Mouse (Mus musculus) heart, postnatal 0 days (tissue): ENCODE measurements around the gene Frmd4b. TPM values are rescaled to one million over a fixed set of nuclear protein-coding genes. Genes with fewer than 3 reads are reported as not detected.
A peak's percentile ranks its signal among the peaks of the same experiment; 100 is the strongest.

Experiments
- ATAC-seq: fragments of 200-750 bp; cut with Nextera tagmentation; 2 replicates; pipeline ENCODE4 v1.8.0; 2017; ENCODE audit warnings: low read depth, moderate number of reproducible peaks, moderate library complexity; ENCODE audit not compliant: insufficient read depth
- DNase-seq: peaks from one replicate; pipeline ENCODE4 v3.0.0-alpha.2; 2016; ENCODE audit warnings: low spot score
- H3K27ac ChIP-seq: fragments of 300-500 bp; sonication (generic); 2 replicates; pipeline ENCODE4 v1.5.1; 2014; ENCODE audit warnings: low read depth, mild to moderate bottlenecking
- H3K27me3 ChIP-seq: fragments of 300-500 bp; sonication (generic); 2 replicates; pipeline ENCODE4 v1.6.1; 2014; ENCODE audit warnings: low read length, mixed read lengths; ENCODE audit not compliant: control insufficient read depth, insufficient read depth
- H3K36me3 ChIP-seq: fragments of 300-500 bp; sonication (generic); replicated peaks from 2 replicates; pipeline ENCODE4 v1.6.1; 2014; ENCODE audit warnings: low read length, mixed read lengths; ENCODE audit not compliant: control insufficient read depth, insufficient read depth
- H3K4me1 ChIP-seq: fragments of 300-500 bp; sonication (generic); 2 replicates; pipeline ENCODE4 v1.6.1; 2014; ENCODE audit warnings: antibody characterized with exemption; ENCODE audit not compliant: control insufficient read depth, insufficient read depth
- H3K4me2 ChIP-seq: fragments of 300-500 bp; sonication (generic); 2 replicates; pipeline ENCODE4 v1.6.1; 2014; ENCODE audit warnings: low read depth, mild to moderate bottlenecking, low read length, moderate library complexity
- H3K4me3 ChIP-seq: fragments of 300-500 bp; sonication (generic); 2 replicates; pipeline ENCODE4 v1.5.1; 2014; ENCODE audit warnings: low read depth, low read length
- H3K9ac ChIP-seq: fragments of 300-500 bp; sonication (generic); replicated peaks from 2 replicates; pipeline ENCODE4 v1.6.1; 2014; ENCODE audit warnings: low read depth, low read length, mixed read lengths
- H3K9me3 ChIP-seq: fragments of 300-500 bp; sonication (generic); replicated peaks from 2 replicates; pipeline ENCODE4 v1.6.1; 2016; ENCODE audit warnings: low read length; ENCODE audit not compliant: control insufficient read depth
- CTCF ChIP-seq: IDR thresholded peaks from 2 replicates; pipeline ENCODE4 v1.5.1; 2016; ENCODE audit warnings: antibody characterized with exemption, control low read depth, low read depth
- EP300 ChIP-seq: IDR thresholded peaks from 2 replicates; pipeline ENCODE4 v1.6.1; 2016; ENCODE audit warnings: antibody characterized with exemption, low read depth
- WGBS: fragments of 180-500 bp; shearing (Covaris S2); extraction: QIAGEN DNeasy Blood & Tissue Kit; methylation state at CpG from one replicate; pipeline ENCODE4 v1.1.7; 2014; 5-methylcytosine and 5-hydroxymethylcytosine counted together
- polyA plus RNA-seq: library from polyadenylated mRNA; unstranded; fragments of >200 nt; fragmentation: Nextera tagmentation; extraction: Ambion mirVana; gene quantifications from 2 replicates; pipeline ENCODE4 v1.2.1, GENCODE M21; 2015
- total RNA-seq: library from RNA; depleted of rRNA; stranded (reverse); fragments of >200 nt; gene quantifications from 2 replicates; pipeline ENCODE4 v1.2.3, GENCODE M21; 2014; ENCODE audit warnings: low replicate concordance

Frmd4b gene
- total and polyA plus RNA-seq, 2 experiments from 2014 or later = 6.2 to 19.0 TPM

DNA sequence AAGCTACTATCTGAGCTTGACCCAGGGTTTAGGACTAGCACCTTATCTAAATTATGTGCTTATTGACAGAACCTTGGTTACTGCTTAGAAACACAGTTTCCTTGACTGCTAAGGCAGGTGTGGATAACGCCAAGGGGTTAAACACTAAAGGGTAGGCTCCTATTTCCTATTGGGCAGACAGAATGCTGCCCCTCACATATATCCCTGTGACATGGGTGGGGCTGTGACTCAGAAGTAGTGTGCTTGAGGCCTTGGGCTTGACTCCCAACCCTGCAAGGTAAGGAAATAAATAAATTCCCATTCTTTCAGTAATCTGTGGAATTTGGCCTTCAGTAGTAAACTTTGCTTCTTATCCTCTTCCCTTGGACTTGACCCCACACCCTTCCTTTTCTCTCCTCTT, 275.7 kb downstream of the Frmd4b start:
- Histone ChIP-seq H3K27me3 (no peaks in the 10 kb centered on the region), H3K4me3 (no peak overlapping the region), H3K4me2 (no peak overlapping the region), H3K27ac (no peak overlapping the region), H3K4me1 (peaks cover 4% of the 10 kb centered on the region; the same call in 1 of the 2 replicates), H3K9ac (no peak overlapping the region), H3K9me3 (no peaks in the 10 kb centered on the region), H3K36me3 (no peaks in the 10 kb centered on the region)
- TF ChIP-seq CTCF (no peak), EP300 (no peak)
- DNase-seq = no peak
- no peak for ATAC-seq
- WGBS = 50% methylated on average over 1 of the region's 1 CpGs

DNA sequence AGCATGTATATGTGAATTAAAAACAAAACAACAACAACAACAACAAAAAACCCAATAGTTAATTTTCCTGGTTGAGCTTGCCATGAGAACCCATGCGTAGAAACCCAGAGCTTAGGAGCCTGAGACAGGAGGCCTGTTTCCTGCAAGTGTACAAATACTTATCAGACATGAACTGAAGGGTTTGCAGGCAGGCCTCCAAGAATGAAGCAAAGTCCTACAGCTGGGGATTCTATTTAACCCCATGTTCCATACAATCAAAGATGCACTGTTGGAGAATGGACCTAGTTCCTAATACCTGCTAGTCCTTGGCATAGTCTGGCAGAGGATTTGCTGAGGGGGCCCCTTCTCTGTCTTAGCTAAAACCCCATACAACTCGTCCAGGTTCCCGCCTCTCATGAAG, 276.2 kb downstream of the Frmd4b start:
- no peaks in the 10 kb centered on the region for H3K27me3 ChIP-seq
- ATAC-seq = no peak
- no peak for TF ChIP-seq CTCF
- no peak for TF ChIP-seq EP300
- no peaks in the 10 kb centered on the region for H3K36me3 ChIP-seq
- no peak overlapping the region for H3K4me3 ChIP-seq
- no peak overlapping the region for H3K4me2 ChIP-seq
- H3K4me1 ChIP-seq = peaks cover 4% of the 10 kb centered on the region; the same call in 1 of the 2 replicates
- 56% methylated on average over 3 of the region's 3 CpGs for WGBS
- peak; percentile 48 for DNase-seq
- no peak overlapping the region for H3K9ac ChIP-seq
- H3K9me3 ChIP-seq = no peaks in the 10 kb centered on the region
- no peak overlapping the region for H3K27ac ChIP-seq

DNA sequence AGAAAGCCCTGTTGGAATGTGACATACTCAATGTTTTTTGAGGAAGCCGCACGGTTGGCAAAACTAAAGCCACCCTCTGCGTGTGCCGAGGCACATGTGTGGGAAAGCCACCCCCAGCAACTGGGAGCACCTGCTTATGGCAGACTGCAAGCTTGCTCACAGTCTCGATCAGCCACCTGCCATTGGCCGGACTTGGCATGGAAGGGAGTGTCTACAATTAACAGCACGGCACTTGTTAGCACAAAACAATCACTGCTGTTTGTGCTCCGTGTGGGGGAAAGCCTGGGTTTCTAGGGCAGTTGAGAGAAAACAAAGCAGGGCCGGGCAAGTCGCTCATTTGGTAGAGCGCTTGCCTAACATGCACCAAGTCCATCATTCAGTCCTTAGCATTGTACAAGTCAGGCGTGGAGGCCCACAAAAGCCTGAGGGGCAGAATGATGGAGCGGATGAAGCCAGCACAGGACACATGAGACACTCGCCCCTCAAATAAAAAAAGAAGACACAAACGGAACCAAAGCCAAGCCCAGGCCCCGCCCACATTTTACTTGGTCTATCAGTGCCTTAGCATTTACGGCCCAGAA, 277.0 kb downstream of the Frmd4b start:
- DNase-seq = no peak
- TF ChIP-seq EP300 (no peak), CTCF (no peak)
- H3K4me1 ChIP-seq = peaks cover 4% of the 10 kb centered on the region; the same call in 1 of the 2 replicates
- no peak for ATAC-seq
- H3K9ac ChIP-seq = no peak overlapping the region
- no peaks in the 10 kb centered on the region for H3K27me3 ChIP-seq
- no peaks in the 10 kb centered on the region for H3K36me3 ChIP-seq
- H3K9me3 ChIP-seq = no peaks in the 10 kb centered on the region
- WGBS = 89% methylated on average over 17 of the region's 17 CpGs
- H3K27ac ChIP-seq = no peak overlapping the region
- no peak overlapping the region for H3K4me3 ChIP-seq
- no peak overlapping the region for H3K4me2 ChIP-seq

DNA sequence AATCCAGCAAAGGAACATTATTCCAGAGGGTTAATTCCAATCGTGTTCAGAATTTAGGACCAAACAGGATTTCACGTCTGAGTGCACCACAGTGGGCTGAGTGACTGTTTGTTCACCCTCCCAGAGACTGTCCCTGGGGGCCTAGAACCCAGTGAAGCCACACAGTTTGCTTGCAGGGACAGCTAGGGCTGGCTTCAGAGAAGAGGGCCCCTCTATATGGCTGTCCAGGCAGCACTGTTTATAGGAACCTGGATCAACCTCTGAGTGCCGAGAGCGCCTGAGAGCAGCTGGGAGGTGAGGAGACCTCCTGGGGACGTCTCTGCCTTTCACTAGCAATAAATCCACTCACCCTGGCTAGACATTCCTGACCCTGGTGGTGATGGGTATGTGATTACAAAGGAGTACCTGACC, 278.1 kb downstream of the Frmd4b start:
- Histone ChIP-seq H3K27ac (no peak overlapping the region), H3K9ac (no peak overlapping the region), H3K36me3 (no peaks in the 10 kb centered on the region), H3K4me1 (peaks cover 4% of the 10 kb centered on the region; the same call in 1 of the 2 replicates), H3K27me3 (no peaks in the 10 kb centered on the region), H3K4me3 (no peak overlapping the region), H3K9me3 (no peaks in the 10 kb centered on the region), H3K4me2 (no peak overlapping the region)
- TF ChIP-seq EP300 (no peak), CTCF (no peak)
- ATAC-seq (no peak), DNase-seq (no peak)
- 71% methylated on average over 5 of the region's 5 CpGs for WGBS

DNA sequence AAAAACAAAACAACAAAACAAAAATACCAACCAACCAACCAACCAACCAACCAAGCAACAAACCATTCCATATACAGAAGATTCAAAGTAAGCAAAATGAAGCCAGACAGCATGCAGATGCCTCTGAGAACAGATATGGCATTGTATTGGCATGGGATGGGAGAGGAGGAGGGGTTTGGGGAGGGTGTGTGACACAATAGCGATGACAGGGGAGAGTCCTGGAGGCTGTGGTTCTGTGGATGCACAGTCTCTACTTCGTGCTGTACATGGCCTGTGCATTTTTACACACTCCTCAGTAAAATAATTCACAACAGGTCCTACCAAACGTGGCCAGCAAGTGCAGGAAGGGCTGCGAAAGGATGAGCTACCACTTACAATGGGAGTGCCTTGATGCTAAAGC, 278.5 kb downstream of the Frmd4b start:
- Histone ChIP-seq H3K9me3 (no peaks in the 10 kb centered on the region), H3K4me3 (no peak overlapping the region), H3K9ac (no peak overlapping the region), H3K27me3 (no peaks in the 10 kb centered on the region), H3K4me1 (peaks cover 4% of the 10 kb centered on the region; the same call in 1 of the 2 replicates), H3K36me3 (no peaks in the 10 kb centered on the region), H3K4me2 (no peak overlapping the region), H3K27ac (no peak overlapping the region)
- TF ChIP-seq EP300 (no peak), CTCF (no peak)
- ATAC-seq = no peak
- 60% methylated on average over 4 of the region's 4 CpGs for WGBS
- DNase-seq = no peak

DNA sequence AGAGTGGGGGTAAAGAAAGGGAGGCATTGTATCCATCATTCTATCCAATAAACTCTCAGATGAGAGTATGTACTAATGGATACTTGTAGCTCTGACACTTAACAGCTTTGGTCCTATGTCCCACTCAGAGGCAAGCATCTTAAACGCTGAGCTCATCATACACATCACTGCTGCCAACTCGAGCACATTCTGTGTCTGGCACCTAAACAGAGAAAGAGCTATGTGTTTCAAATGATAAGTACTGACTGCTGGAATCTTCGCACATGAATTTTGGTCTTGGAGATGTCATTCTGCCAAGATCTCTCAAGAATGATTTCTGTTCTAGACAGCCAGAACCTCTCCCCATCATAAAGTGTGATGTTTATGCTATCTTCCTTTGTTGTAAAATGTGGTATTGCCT, 284.0 kb downstream of the Frmd4b start:
- Histone ChIP-seq H3K9ac (no peak overlapping the region), H3K27me3 (no peaks in the 10 kb centered on the region), H3K4me2 (no peak overlapping the region), H3K9me3 (no peaks in the 10 kb centered on the region), H3K4me1 (no peaks in the 10 kb centered on the region), H3K27ac (no peak overlapping the region), H3K36me3 (no peaks in the 10 kb centered on the region), H3K4me3 (no peak overlapping the region)
- no peak for TF ChIP-seq CTCF
- TF ChIP-seq EP300 = no peak
- ATAC-seq = no peak
- DNase-seq = no peak
- 60% methylated on average over 3 of the region's 3 CpGs for WGBS
